Mouse (Mus musculus) 3134 (cell line): Measurements from ENCODE around the gene Mllt10.

Experiments
- DNase-seq: peaks from one replicate; pipeline ENCODE4 v3.0.0-alpha.2; 2011; ENCODE audit warnings: low spot score; ENCODE audit not compliant: insufficient read length; ENCODE audit errors: extremely low read depth

Mllt10 gene

DNA sequence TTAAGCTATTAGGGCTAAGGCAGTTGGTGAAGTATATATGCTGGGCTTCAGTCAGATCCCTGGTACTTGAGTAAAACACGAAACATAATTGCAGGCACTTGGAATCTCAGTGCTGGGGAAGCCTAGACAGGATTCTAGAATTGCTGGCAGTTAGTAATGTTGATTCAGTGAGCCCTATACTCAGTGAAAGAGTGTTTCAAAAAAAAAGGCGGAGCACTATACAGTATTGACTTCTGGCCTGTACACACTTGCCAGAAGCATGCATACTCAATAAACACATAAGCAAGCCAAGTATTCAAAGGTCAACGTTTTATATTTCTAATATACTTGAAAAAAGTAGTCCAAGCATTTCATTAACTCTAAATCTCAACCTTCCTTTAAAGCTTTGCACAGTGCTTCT lies 126.6 kb downstream of the Mllt10 start:
- no peak for DNase-seq

DNA sequence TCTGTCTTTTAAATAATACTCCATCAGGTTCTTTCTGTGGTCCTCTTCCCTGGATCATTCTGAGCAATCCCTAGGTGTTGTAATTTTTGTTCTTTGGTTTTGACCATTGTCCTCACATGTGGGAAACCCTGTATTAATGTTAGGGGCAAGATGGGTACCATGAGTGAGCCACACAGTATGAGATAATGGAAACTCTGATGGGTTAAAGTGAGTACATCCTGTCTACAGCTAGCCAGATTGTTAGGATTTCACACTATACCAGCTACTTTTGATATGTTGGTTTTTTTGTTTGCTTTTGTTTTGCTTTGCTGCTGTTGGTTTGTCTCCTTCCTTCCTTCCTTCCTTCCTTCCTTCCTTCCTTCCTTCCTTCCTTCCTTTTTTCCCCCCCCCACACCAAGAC lies 128.0 kb downstream of the Mllt10 start:
- no peak for DNase-seq

DNA sequence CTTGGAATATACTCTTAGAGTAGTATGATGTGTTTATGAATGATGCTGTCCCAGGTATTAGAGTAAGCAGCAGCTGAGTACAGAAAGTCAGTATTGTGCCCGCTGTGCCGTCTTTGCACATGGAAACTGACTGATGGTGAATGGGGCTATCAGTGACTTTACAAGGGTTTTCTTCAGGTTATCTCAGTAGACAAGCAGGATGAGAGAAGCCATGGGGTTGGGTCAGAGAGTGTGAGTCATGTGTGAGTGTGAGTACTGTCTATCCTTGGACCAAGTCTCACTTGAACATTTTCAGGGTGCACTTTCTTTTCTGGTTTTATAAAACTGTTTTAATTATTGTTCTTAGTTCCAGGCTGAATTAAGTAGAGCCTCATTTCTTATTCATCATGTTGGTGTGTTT lies 133.3 kb downstream of the Mllt10 start:
- no peak for DNase-seq

DNA sequence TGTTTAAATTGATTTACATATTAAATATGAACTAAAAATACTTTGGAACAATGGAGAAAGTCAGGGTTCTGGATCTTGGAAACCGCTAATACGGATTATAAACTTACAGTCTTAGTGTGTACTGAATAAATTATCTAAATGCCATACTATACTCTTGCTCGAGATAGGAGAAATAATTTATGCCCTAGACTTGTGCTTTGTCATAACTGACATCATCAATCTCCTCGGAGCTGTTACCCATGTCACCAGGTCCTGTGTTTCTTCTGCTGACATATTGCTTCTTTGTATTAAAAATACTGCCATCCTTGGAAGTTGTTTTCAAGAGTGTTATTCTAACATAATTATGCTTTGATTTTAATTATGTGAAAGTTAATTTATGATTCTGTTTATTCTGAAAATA lies 140.2 kb downstream of the Mllt10 start:
- DNase-seq, result no peak

DNA sequence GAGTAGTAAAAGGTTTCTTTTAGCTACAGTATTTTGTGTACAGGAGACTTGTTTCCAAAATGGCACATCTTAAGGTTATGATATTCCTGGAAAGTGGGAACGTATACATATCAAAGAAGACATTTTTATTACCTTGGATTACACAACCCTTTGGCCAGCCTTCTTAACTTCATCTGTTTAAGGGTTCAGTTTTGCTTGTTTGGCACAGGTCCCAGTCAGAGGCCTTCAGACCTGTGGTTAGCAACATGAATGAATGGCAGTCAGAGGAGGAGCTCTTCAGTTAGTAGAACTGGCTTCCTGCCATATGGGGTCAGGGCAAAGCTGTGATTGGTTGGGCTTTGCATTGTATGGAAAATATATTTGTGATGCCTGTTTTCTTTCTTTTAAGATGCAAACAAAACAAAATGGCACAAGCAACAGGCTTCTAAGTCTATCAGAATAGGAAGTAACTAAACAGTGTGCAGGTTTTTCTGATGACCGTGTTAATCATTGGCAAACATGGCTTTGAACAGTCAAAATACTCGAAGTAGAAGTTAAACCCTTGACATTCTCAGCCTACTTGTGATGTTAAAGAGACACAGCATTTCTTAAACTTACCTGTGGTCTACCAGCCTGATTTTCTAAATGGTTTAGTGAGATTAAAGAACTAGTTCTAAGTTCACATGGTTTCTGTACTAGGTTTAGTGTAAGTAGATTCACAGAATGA lies 140.8 kb downstream of the Mllt10 start:
- DNase-seq, result no peak

DNA sequence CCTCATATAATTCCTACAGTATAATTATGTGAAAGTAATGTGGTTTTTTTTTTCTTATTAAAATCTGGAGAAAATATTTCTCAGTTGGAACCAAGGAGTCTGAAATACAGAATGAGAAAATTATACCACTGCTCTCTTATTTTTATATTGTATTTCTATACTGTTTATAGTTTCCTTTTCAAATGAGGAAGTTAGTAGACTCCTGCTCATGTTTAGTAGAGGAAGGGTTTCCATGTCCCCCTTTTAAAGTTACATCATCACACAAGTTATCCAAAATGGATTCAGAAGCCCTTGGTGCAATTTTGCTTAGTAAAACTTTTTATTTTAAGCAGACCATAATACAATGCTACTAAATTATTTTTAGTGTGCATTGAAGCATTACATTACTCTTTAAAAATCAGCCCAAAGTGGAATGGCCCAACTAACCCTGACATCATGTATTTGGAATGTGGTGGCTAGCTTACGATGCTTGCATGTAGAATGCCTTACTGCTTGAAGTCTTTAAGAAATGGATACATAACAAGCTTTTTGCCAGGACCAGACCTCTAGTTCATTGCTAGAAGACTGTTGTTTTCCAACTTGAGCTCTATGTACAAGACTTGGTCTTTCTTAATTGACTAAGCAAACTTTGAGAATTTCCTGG lies 146.9 kb downstream of the Mllt10 start:
- DNase-seq, result no peak

DNA sequence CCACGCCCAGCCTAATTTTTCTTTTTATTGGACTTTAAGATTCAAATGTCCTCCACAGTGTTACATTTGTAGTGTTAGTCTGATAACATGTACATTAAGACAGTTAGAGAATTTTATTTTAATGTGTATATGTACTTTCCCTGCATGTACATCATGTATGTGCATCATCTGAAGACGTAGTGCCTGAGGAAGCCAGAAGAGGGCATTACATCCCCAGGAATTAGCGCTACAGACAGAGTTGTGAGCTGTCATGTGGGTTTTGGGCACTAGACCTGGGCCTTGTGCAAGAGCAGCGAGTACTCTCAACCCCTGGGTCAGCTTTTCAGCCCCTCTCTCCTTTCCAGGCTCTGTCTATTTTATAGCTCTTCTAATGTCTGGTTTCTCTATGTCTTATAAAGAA lies 147.9 kb downstream of the Mllt10 start:
- DNase-seq, result no peak

DNA sequence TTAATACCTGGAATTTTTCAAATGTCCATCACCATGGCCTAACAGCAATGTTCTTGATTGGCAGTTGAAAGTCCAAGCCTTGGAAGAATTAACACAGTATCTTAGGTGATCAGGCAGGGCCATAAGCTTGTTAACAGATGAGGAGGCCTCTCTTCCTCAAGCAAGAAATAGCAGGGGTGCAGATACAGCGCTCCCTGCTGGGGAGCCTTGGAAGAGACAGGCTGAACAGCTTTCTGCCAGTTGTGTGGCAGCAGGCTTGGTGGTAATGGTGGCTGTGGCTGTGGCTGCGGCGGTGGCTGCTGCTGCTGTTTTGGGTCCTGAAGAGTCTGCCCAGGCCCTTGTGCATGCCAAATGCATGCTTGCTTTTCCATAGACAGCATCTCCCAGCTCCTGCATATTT lies 150.1 kb downstream of the Mllt10 start:
- peak; percentile 36 for DNase-seq

DNA sequence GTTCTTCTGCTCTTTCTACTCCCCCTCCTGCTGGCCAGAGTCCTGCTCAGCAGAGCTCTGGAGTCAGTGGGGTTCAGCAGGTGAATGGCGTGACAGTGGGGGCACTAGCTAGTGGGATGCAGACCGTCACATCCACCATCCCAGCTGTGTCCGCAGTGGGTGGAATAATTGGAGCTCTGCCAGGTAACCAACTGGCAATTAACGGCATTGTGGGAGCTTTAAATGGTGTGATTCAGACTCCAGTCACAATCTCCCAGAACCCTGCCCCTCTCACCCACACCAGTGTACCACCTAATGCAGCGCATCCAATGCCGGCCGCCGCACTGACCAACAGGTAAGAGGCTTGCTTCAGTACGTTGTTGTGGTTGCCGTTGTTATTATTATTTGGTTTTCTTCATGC lies 151.8 kb downstream of the Mllt10 start:
- DNase-seq, result no peak

DNA sequence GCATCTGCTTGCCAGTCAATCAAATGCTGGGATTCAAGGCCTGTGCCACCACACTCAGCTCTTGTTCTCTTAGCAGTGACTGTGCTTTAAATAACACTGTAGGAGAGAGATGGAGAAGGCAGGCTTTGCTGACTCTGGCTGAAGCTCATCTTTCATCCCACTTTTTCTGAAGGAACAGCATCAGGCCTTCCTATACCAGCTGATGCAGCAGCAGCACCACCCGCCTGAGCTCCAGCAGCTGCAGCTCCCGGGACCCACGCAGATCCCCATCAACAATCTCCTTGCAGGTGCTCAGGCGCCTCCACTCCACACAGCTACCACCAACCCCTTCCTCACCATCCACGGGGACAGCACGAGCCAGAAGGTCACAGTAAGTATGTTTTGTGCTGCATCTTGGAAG lies 153.5 kb downstream of the Mllt10 start:
- DNase-seq, result no peak

DNA sequence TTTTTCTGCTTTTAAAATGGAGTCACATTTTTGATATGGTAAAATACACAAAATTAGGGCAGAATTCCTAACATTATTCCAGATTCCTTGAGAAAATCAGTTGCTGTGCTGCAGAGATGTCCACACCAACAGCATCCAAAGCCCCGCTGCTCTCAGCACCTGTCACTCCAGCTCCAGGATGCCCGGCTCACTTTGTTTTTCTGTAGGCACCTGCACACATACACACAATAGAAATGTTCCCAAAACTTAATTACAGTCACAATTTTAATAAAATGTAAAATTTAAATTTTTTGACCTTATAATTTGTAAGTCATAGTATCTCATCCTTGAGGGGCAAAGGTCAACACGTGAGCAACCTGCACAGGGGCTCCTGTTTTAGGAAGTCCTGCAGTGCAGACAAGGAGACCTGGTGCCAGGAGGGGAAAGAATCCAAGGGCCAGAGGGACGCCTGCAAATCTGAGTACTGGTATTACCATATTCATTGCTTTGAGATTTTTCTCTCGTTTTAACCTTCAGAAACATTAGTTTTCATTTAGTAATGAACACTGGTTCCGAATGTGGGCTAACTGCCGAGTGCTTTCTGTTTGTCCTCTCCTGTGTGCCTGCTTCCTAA lies 154.3 kb downstream of the Mllt10 start:
- DNase-seq, result no peak

DNA sequence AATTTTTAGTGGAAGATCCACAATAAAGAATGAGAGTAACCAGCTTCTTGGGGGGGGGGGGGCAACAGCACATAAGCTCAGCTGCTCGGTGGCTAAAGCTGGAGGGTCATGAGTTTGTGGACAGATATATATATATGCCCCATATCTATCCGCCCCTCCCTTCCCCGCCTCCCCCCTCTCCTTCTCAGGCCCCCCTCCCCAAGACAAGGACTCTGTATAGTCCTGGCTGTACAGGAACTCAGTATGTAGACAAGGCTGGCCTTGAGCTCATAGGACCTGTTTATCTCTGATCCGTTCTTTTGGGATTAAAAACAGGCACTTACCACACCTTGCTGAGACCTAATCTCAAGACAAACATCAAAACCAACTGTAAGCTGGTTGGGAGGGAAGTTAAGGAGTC lies 154.9 kb downstream of the Mllt10 start:
- no peak for DNase-seq

DNA sequence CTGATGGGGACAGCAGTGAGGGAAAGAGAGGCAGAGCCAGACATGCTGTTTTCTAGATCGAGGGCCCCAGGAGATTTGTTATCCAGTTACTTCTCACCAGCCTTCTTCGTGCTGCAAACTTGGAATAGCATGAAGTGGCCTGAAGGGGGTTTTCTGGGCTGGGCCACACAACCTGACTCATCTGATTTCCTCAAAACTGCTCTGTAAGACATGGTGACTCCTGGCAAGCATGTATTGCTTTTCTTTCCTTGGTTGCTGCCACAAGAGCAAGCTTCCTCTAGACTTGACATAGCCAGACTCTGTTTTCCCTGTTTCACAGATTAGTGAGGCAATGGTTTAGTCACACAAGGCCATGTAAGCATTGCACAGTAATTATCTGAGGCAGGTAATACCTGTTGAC lies 159.0 kb downstream of the Mllt10 start:
- no peak for DNase-seq

DNA sequence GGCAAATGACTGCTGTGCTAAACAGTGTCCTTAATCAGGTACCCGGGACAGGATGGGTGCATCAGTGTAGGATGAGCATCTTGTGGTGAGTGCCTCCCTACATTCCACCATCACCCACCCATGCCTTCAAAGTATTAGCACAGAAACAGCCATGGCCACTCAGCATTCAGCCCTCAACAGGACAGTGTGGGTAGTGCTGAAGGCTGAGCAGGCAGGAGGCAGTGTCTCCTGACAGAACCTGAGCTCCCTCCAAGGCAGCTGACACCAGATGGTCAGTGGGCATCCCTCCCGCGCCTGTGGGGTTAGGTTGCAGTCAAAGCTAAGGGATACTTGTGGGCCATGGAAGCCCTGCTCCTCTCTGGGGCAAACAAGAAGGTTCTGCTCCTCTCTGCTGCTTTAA lies 162.8 kb downstream of the Mllt10 start:
- no peak for DNase-seq

DNA sequence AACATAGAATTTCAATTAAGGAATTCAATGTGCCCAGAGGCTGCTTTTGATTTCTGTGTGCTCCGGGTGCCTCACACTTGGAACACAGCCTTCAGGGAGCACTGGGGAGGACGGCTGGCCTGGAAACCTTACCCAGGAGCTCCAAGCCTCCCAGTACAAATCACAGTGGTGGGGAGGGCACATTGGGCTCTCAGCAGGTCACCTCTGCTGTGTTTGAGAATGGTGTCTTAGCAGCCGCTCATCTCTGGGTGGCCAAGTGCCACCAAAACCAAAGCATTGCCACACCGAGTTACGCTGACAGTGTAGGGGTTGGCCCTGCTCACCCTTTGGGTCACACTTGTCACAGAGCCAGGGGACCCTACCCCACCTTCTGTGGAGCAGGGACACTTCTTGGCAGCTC lies 163.5 kb downstream of the Mllt10 start:
- DNase-seq, result no peak

DNA sequence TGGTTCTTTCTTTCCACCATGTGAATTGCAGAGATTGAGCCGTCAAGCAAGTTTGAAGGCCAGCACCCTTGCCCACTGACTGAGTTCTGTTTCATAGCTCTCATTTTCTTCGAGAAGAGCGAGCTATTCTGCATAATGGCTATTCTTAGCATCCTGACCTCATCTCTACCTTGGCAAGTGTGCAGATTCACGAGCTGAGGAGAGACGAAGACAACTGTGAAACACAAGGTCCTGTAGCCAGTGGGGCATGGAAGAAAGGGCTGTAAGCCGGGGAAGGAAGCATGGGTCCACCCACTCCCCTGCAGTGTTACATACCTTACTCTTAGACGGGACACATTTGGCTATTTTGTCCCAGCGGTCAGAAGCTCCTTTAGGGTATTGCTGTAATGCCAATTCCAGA lies 164.1 kb downstream of the Mllt10 start:
- DNase-seq, result no peak

DNA sequence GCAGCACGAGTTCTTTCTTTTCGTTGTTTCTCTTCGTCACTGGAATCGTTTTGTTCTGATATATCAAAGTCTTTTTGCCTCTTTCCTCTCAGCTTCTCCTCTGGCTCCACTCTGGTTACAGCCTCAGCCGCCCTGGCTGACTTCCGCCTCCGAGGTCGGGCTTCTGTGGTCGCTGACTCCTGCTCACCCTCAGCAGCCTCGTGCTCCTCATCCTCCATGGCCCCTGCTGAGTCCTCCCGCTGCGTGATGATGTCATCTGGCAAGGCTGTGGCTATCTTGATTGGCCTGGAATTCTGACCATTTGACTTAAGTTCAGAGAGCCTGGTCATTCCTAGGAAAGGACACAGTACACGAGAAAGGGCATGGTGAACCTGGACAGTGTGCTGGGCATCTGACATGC lies 164.5 kb downstream of the Mllt10 start:
- no peak for DNase-seq

DNA sequence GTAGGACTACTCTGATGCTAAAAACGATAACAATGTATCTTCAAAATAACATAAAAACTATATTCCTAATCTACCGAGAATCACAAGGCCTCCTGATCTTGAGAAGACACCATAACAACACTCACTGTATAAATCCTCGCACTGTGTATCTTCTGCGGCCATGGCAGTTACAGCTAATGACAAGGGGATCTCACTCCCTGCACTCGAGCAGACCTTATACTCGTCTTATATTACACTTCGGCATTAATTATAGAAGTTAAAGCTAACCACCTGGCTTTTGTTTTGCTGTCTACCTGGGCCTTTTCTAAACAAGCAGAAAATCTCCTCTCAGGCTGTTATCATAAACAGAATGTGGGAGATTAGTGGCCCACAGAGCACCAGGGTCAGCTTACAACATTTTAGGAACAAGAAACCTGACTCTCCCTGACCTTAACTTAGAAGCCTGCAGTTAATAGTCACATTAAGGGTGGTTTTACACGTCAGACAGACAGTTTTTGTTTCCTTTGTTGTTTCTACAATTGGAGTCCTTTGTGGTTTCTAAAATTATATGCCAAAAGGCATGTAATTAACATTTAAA lies 173.5 kb downstream of the Mllt10 start:
- DNase-seq, result no peak

DNA sequence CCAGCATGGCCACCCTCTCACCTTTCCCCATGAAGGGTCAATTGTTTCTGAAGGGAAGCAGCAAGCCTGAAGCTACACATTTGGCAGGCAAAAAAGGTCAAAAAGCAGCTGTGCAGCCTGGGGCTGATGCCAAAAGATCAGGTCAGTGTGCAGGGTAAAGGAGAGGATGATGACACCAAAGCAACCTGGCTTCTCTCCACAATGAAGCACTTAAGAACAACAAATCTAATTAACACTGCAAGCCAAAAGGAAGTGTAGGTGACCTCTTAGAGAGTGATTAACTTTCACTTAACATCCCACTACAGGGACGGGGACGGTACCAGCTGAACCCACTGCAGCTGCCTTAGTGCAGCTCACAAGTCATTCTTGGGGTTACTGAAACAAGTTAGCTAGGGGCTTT lies 174.2 kb downstream of the Mllt10 start:
- no peak for DNase-seq

DNA sequence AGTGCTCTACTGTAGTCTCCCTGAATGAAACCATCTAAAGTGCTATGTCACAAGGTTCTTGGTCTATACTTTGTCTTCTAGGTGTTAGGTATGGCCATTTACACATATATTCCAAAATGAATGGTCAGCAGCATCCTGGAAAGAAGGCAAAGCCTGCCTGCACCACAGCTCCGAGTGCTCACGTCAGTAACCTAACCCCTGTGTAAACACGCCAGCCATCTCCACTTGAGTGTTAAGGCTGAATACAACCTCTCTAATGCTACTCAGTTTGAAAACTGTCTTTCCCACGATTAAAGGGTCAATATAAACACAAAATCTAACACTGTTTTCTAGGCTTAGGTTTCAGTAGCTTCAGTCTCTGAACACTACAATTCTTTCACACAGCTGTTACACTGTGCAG lies 176.1 kb downstream of the Mllt10 start:
- no peak for DNase-seq

DNA sequence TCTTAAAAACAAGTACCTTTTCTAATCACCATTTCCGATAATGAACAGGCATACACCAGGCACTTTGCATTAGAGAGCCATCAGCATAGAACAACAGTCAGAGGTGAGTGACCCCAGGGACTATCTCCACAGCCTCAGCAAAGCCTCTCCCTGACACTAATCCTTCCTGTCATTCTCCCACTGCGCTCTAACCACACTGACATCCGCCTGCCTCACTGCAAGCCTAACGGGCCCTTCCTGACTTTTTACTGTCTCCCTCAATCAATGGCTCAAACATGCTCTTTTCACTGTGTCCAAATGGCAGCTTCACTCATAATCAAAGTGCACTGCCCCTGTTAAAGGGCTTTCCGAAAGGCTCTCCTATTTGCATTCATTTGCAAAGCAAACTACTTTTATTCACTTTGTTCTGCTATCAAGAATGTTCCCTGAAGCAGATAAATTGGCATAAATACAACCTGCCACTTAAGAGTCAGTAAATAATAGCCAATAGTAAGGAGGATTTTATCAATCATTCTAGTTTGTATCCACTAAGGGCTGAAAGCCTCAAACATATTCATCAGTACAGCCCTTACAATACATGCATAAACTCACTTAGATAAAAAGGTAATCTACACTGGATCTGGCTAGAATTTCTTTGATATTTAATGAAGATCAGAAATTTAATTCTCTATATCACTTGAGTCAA lies 178.0 kb downstream of the Mllt10 start:
- no peak for DNase-seq
